11 mouse cellular contexts compared by ENCODE assay signal in genomic region chr3:51832985-51833384, GRCm38 (mm10).
A peak's percentile ranks its signal among the peaks of the same experiment; 100 is the strongest.
DNase-seq lines count a peak whose midpoint lies in the region; ATAC-seq and TF ChIP-seq lines count a peak whose summit lies in the region.
"Had no signal": no experiment of that assay in that cellular context is flagged by ENCODE, and none has a peak within 500 bp of the region (broad histone marks: within the 10 kb centered on the region; RNA-seq: fewer than 3 reads in every experiment).

No protein-coding gene starts in this region.

- WGBS in midbrain, embryonic 13.5 days, result 58% methylated on average over 15 of the region's 15 CpGs
- 91% methylated on average over 15 of the region's 15 CpGs for WGBS in midbrain, embryonic 10.5 days
- 37% methylated on average over 15 of the region's 15 CpGs for WGBS in hindbrain, postnatal 0 days
- WGBS in stomach, embryonic 16.5 days, result 26% methylated on average over 15 of the region's 15 CpGs

- no peak overlapping the region for H3K4me3 ChIP-seq in midbrain, embryonic 13.5 days (replicated peaks)
- no peak overlapping the region for H3K4me3 ChIP-seq in midbrain, embryonic 10.5 days
- H3K4me3 ChIP-seq in hindbrain, postnatal 0 days (ENCODE audit: low read length), result no peak overlapping the region
- no peak overlapping the region for H3K4me3 ChIP-seq in stomach, embryonic 16.5 days (replicated peaks; ENCODE audit: low read length)

- H3K4me2 ChIP-seq in midbrain, embryonic 13.5 days (replicated peaks), result 0 out of 2 replicates have a peak overlapping the region, but pooled peaks have one; percentile 9
- H3K4me2 ChIP-seq in hindbrain, postnatal 0 days (ENCODE audit: low read depth, low read length), result no peak overlapping the region
- peak overlapping the region; percentile 19 for H3K4me2 ChIP-seq in stomach, embryonic 16.5 days (ENCODE audit: low read depth, low read length)

- H3K9ac ChIP-seq in midbrain, embryonic 13.5 days (replicated peaks), result no peak overlapping the region
- no peak overlapping the region for H3K9ac ChIP-seq in hindbrain, postnatal 0 days (replicated peaks; ENCODE audit: low read length)
- H3K9ac ChIP-seq in stomach, embryonic 16.5 days (ENCODE audit: low read length), result no peak overlapping the region

- H3K9me3 ChIP-seq in midbrain, embryonic 13.5 days, result no peaks in the 10 kb centered on the region
- no peaks in the 10 kb centered on the region for H3K9me3 ChIP-seq in midbrain, embryonic 10.5 days (replicated peaks)
- no peaks in the 10 kb centered on the region for H3K9me3 ChIP-seq in hindbrain, postnatal 0 days (ENCODE audit: low read length)
- H3K9me3 ChIP-seq in stomach, embryonic 16.5 days (replicated peaks; ENCODE audit: control insufficient read depth, low read length), result no peaks in the 10 kb centered on the region

- no peaks in the 10 kb centered on the region for H3K36me3 ChIP-seq in midbrain, embryonic 13.5 days
- H3K36me3 ChIP-seq in midbrain, embryonic 10.5 days, result 0 out of 2 replicates have a peak, but pooled peaks cover 4% of the 10 kb centered on the region
- no peaks in the 10 kb centered on the region for H3K36me3 ChIP-seq in hindbrain, postnatal 0 days (ENCODE audit: insufficient read depth, low read length)
- H3K36me3 ChIP-seq in stomach, embryonic 16.5 days (ENCODE audit: control insufficient read depth, insufficient read depth, low read length), result no peaks in the 10 kb centered on the region

- peak; percentile 55 to 65 for DNase-seq in cerebellum, postnatal 14 days
- DNase-seq in cerebellum, postnatal 36 days, result no peak
- DNase-seq in midbrain, embryonic 10.5 days (ENCODE audit: low spot score), result no peak
- peak; percentile 46 for DNase-seq in hindbrain, postnatal 0 days (ENCODE audit: low spot score)
- no peak for DNase-seq in spleen, postnatal 36 days (ENCODE audit: low spot score in 2 of 2)
- no peak for DNase-seq in yolk sac, embryonic 10.5 days (ENCODE audit: low spot score)
- DNase-seq: cerebellum, adult 9-10 months; left cerebral cortex, postnatal 4 days; thymus, postnatal 36 days had no signal

- peak overlapping the region; percentile 54 for H3K27ac ChIP-seq in midbrain, embryonic 13.5 days
- H3K27ac ChIP-seq in midbrain, embryonic 10.5 days (replicated peaks), result no peak overlapping the region
- H3K27ac ChIP-seq in hindbrain, postnatal 0 days, result no peak overlapping the region
- no peak overlapping the region for H3K27ac ChIP-seq in stomach, embryonic 16.5 days (ENCODE audit: low read length)

- no peak for ATAC-seq in midbrain, embryonic 13.5 days
- no peak for ATAC-seq in hindbrain, postnatal 0 days
- ATAC-seq in stomach, embryonic 16.5 days (ENCODE audit: insufficient read depth, low FRiP score), result peak; percentile 29; the same call in 1 of the 2 replicates

- no peak for TF ChIP-seq CTCF in hindbrain, postnatal 0 days (IDR thresholded peaks at IDR 0.05; ENCODE audit: low read depth)

- no peaks in the 10 kb centered on the region for H3K27me3 ChIP-seq in midbrain, embryonic 13.5 days
- no peaks in the 10 kb centered on the region for H3K27me3 ChIP-seq in midbrain, embryonic 10.5 days (ENCODE audit: low read depth, poor library complexity, severe bottlenecking)
- no peaks in the 10 kb centered on the region for H3K27me3 ChIP-seq in hindbrain, postnatal 0 days (ENCODE audit: insufficient read depth, low read length)
- H3K27me3 ChIP-seq in stomach, embryonic 16.5 days (ENCODE audit: control insufficient read depth, insufficient read depth, low read length), result no peaks in the 10 kb centered on the region

- peaks cover 9% of the 10 kb centered on the region for H3K4me1 ChIP-seq in midbrain, embryonic 13.5 days (replicated peaks)
- no peaks in the 10 kb centered on the region for H3K4me1 ChIP-seq in midbrain, embryonic 10.5 days
- no peaks in the 10 kb centered on the region for H3K4me1 ChIP-seq in hindbrain, postnatal 0 days (ENCODE audit: insufficient read depth, low read length)
- peaks cover 5% of the 10 kb centered on the region; the same call in 1 of the 2 replicates for H3K4me1 ChIP-seq in stomach, embryonic 16.5 days (ENCODE audit: control insufficient read depth, insufficient read depth, low read length)

Comparison
In these comparisons a context has a peak if more than half of its experiments do, and no peak if none do; other contexts are left out.
1. DNase-seq: peak in cerebellum, postnatal 14 days (2 of 2) and hindbrain, postnatal 0 days (single experiment); none in cerebellum, postnatal 36 days (0 of 2), midbrain, embryonic 10.5 days (single experiment), spleen, postnatal 36 days (0 of 2) and yolk sac, embryonic 10.5 days (single experiment).